Mouse (Mus musculus) frontal cortex, postnatal 10 days (tissue): ENCODE measurements at regions not wholly inside any gene's neighbourhood (a gene's known extent, or its start where the extent isn't known, plus 50 kb on each side); places are given as distances from the start of the nearest gene placed in this dataset.

Source experiments
- DNase-seq, 2 experiments: peaks; one replicate each; pipeline ENCODE4 v3.0.0; 2022; ENCODE audit warnings: low spot score in 2 of 2, mixed read lengths in 1 of 2

DNA sequence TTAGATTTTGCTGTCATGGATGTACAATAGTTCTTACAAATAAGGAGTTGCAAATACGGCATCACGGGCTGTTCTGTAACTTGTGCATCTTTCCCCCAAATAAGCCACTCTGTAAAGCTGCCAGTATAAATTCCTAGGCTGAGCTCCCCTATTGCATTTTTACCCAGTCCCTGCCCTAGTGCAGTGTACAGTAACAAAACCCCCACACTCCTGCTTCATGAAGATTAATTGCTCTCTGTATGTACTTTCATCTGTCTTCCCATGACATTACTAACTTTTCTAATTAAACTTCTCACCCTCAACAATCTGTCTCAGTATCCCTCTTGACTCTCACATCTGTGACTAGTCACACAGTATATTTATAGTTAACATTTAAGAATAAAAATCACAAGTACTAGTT is 73.4 kb downstream of the Tm4sf1 start:
- no peak for DNase-seq

- no peak for DNase-seq
Measured at GRCm38 (mm10) chr3:57223773-57224172, 78.0 kb downstream of the Tm4sf1 start.

DNA sequence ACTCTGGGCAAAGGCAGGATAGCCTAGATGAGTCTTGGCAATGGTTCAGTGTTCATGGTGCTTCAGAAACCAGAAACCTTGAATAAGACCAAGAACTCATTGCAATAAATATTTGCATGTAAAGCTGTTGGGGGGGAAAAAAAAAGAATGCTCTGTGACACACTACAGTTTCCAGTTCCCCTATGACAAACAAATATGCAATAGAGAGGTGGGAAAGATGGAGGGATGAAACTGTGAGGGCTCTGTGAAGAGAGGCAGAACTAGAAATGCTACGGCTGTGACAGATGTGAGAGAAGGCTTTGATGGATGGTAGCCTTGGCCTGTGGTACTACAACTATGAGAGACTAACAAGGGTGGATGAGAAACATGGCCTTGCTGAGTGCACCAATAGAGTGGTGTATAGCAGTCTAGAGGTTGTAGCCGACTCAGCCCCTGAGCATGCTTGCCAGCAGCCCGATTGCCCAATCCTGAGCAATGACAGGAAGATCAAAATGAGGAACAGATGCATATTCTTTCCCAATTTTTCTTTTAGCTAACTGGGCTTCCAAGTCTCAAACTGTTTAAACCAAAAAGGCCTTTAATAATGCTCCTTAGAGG is 79.4 kb downstream of the Tm4sf1 start:
- DNase-seq: no peak

DNA sequence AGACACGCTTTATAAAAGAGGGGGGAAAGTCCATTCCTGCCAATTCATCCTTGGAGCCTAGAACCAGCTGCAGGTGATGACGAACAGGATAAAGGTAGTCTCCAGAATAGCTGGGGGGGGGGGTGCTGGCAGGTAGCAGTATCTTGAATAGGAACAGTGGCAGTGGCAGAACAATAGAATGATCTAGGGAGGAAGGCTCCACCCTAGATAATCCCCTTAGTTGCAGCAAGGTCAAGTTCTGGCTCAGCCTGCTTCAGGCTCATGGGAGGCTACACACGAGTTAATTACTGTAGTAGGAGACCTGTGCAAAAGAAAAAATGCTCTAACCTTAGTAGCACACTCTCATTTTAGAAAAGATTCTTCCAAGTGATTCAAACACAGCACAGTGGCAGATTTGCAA is 83.4 kb downstream of the Tm4sf1 start:
- DNase-seq: no peak

- peak in 1 of 2 experiments; percentile 36 for DNase-seq
Measured at GRCm38 (mm10) chr3:57204066-57204723, 97.6 kb downstream of the Tm4sf1 start.

DNA sequence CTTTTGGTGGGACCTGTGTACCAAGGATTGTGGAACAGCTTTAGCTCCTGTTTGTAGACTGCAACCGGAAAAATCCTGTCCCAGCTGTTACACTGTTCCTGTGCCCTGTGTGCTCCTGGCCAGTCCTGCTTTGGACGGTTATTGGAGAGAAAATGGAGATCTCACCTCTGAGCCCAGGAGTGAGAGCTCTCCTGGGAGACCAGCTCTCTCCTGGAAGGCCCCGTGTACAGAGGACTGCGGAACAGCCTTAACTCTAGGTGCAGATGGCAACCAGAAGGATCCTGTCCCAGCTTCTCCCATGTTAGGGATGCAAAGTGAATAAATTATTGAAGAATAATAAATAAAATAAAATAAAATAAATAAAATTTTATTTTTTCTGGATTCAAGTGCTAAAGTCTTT is 98.4 kb downstream of the Tm4sf1 start:
- DNase-seq: no peak

GRCm38 (mm10) chr3:57181587-57181986 is 120.2 kb downstream of the Tm4sf1 start:
- no peak for DNase-seq

DNA sequence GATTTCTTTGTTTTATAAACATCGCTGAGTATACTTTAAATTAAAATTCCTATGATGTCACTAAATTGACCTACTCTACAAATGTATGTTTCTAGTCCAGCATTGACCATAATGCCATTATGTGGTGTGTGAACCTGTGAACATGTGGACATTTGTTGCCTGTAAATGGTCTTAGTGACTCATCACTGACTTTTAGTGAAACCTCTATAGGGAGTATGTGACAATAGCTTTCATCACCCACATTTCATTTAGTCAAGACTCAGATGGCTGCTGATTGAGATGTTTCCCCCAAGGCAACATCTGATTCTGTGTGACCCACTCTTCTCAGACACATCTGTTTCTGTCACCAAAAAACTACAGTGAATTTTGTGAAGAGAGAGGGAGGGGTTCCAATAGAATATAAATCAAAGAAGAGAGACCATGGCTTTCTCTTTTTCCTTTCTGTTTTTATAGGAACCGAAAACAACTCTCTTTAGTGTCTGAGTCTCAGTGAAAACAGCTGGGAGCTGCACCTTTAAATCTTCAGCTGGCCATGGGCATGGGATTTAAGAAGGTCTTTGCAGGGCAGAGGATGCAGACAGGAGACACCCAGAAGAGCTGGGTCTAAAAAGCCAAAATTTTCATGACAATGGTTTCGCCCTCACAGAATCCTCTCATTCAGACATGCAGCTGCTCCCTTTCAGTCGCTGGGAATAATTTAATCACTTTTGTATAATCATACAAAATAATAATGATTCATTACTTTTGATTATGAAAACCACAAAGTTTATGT is 148.4 kb downstream of the Tm4sf1 start:
- no peak for DNase-seq

DNA sequence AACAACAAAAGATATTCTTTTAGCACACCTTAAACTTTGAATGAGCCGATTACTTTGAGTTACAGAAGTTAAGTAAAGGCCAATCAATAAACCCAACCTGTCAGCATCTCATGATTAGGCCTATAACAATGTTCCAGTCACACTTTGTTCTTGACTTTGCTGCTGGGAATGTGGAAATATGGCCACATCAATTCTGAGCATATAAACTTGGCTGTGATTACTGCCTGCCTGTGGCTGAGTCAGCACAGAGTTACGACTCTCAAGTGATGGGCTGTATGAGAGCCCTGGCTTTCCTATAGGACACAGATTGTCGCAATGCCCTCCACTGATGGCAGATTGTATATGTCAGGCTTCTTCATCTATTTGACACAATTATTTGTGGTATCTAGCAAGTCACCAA is 152.6 kb downstream of the Tm4sf1 start:
- DNase-seq: no peak

GRCm38 (mm10) chr3:57136847-57137246 is 164.9 kb downstream of the Tm4sf1 start:
- no peak for DNase-seq

DNA sequence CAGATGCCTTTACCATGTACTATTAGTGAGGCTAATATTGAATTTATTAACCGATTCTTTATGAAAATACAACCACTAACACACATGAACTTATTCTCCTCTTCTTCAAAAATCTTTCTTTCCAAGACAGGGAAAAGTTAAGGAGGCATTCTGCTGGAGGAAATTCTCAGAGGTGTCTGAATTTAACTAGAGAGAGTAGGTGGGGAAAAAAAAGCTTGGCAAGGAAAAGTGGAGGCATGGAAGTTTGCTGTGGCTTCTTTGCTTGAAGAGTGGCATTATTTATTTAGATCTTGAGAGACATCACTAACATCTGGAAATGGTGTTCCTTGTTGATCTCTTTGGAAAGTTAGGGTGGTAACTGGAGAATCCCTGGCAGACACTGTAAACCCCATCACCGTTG is 173.2 kb downstream of the Tm4sf1 start:
- no peak for DNase-seq

DNA sequence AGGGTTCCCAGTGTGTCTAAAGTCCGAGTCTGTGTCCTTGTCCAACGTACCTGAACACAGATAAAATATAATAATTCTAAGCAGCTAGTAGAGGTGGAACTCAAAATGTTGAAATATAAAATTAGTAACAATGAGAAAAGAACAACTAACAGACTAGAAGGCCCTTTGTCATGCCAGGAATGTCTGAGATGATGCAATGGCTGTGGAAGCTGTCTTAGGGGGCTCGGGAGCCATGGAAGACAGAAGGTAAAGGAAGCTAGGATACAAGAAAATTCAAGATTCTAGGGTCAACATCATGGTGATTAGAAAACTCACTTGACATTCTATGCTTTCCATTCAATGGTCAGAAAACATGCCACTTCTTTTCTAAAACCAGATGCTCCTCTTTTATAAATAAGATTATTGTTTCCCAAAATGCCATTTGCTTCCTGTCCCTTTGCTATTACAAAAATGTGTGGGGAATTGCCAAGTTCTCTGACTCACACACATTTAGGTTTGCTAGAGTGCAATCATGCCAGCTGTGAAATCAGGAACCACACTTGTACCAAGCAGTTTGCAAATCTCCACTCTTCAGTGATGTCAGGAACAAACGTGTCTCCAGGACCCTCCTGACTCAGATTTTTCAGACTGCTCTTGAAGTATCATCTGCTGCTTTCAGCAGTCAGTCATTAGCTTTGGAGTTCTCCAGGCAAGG is 175.8 kb downstream of the Tm4sf1 start:
- no peak for DNase-seq

DNA sequence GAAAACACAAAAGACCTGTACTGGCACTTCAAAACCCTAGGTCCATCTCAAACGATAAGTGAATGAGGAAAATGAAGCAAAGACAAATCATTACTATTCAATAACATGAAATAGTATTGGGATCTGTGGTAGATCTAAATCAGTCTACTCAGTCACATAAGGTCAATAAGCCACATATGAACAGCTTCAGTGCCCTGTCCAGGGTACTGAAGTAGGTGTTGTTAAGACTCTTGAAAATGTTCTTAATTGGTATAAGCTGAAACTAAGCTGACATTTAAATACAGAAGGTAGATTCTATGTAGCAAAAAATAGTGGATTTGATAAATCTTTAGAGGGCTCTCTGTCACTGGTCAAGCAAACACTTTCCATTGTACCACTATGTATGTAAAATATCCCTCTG is 183.8 kb downstream of the Tm4sf1 start:
- no peak for DNase-seq

DNA sequence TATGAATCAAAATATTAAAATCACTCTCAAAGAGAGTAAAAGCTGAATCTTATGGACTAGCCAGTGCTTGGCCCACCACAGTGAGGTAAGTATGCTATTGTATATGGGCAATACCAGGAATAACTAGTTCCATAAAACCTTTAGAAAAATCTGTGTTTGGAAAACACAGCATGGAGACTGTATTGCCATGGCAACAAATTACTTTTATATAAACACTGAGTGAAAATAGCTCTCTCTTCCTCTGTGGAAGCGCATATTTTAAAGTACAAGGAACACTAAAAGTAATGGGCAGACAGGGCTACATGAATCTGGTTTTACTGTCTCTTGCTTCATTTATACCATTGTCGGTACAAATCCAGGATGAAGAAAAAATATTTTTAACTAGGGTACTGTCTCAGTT is 199.5 kb downstream of the Tm4sf1 start:
- no peak for DNase-seq

DNA sequence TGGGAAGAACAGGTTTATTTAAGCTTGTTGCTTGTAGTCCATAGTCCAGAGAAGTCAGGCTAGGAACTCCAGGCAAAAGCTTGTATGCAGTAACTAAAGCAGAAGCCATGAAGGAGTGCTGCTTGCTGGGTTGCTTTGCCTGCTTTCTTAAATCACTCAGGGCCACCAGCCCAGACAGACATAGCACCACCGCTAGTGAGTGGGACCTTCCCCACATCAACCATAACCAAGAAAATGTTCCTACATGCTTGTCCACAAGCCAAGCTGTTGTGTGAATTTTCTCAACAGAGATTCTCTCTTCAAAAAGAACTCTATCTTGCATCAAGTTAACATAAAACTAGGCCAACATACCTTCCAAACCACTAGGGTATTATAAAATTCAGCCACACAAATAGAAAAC is 201.3 kb downstream of the Tm4sf1 start:
- no peak for DNase-seq

DNA sequence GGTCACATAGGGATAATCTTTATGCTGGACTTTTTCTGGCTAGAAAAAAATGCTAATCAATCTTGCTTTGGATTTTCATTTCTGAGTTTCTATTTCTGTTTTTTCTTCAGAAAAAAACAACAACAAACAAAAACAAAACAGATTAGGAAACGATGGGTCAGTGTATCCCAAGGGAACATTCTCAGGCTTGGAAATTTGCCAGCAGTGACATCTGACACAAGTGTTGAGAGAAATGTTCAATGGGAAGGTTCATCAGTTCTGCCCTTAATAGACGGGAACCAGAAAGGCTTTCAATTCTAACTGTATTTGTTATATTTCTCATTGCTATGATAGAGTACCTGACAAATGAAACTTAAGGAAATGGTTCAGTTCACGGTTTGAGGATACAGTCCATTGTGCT is 206.9 kb downstream of the Tm4sf1 start:
- DNase-seq: no peak

DNA sequence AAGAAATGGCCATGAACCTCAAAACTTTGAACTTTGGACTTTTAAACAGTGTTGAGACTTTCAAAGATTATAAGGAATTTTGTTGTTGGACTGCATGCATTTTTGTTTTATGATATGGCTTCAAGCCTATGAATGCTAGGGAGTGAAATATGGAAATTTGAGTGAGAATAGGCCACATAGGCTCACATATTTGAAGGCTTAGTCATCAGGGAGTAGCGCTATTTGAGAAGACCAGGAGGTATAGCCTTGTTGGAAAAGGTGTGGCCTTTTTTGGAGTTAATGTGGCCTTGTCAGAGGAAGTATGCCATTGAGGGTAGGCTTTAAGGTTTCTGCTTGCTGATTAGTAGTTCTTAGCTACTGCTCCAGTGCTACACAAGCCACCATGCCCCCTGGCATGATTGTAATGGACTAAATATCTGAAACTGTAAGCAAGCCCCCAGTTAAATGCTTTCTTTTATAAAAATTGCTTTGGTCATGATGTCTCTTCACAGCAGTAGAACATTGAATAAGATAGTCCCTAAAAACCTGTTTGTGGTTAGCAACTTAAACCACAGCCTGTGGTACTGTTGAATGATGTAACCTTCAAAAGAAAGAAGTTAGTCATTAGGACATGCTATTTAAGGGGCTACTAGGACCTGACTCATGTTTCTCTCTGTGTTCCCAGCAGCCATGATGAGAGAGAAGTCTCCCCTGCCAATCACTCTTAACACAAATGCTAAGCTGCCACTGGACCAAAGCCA is 208.4 kb downstream of the Tm4sf1 start:
- DNase-seq: no peak

DNA sequence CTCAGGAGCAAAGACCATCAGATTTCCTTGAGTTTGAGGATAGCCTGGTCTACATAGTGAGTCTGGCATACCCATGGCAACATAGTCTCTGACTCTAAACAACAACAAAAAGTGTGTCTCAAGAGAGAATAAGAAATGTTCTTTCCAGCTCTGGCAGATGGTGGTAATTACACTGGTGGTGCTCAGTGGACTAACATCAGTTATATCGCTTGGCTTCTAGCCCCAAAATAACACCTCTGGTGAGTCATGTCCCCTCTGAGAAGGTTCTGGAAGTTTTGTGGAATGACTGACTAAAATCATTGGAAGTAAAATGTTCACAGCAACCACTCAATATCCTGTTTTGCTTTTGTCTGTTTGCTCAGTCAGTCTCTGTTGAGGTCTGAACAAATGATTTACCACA is 227.3 kb downstream of the Tm4sf1 start:
- DNase-seq: no peak

- DNase-seq: no peak
Measured at GRCm38 (mm10) chr3:57073962-57074506, 227.8 kb downstream of the Tm4sf1 start.

- DNase-seq: no peak
Measured at GRCm38 (mm10) chr3:57033021-57033420, 268.8 kb downstream of the Tm4sf1 start.

DNA sequence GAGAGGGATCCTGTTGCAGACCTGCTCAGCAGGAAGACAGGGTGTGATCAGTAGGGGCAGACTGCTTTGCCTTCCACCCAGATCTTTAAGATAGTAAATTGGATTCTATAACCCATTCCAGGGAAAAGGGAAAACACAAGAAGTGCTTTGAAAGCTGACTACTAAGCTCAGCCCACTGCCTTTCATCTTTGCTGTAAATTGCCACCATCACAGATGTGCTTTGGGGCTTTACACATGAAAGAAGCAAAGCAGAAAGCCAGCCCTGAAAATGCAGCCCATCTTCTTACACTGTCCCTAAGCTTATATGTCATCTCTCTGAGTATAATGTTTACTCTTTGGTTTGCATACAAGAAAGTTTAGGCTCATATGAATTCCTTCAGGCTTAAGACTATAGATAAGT is 283.6 kb downstream of the Tm4sf1 start:
- DNase-seq: no peak

- DNase-seq: no peak
Measured at GRCm38 (mm10) chr3:56981305-56981660, 320.5 kb downstream of the Tm4sf1 start.
